Mouse (Mus musculus) heart, embryonic 13.5 days (tissue): ENCODE results near the gene Bckdhb. TPM values are rescaled to one million over a fixed set of nuclear protein-coding genes. Genes with fewer than 3 reads are reported as not detected.

Source experiments
- polyA plus RNA-seq: library from polyadenylated mRNA; unstranded; fragments of >200 nt; fragmentation: Nextera tagmentation; extraction: Ambion mirVana; gene quantifications from 2 replicates; pipeline ENCODE4 v1.2.1, GENCODE M21; 2015

The Bckdhb gene
- polyA plus RNA-seq, 1 experiment from 2014 or later: 43.3 TPM

Other genes starting within 250 kb of the Bckdhb start
- 2.9 and 3.6 TPM in 2 replicates for gene Elovl4, start 118.9 kb upstream of the Bckdhb start, polyA plus RNA-seq
- 17.1 and 18.5 TPM in 2 replicates for gene Ttk, start 90.5 kb upstream of the Bckdhb start, polyA plus RNA-seq